Mouse (Mus musculus) kidney, adult 2 months (tissue): ENCODE data around the gene Pcsk6.

Source experiments
- CTCF ChIP-seq: fragments of 200-500 bp; conservative IDR thresholded peaks from 2 replicates; pipeline ENCODE4 v1.5.1; 2011; ENCODE audit warnings: low read depth, mild to moderate bottlenecking, control low read depth, low read length, moderate library complexity, mixed read lengths; ENCODE audit not compliant: insufficient read depth, insufficient read length
- POLR2A ChIP-seq: fragments of 200-500 bp; IDR thresholded peaks from one replicate; pipeline ENCODE4 v1.6.1; 2011; ENCODE audit warnings: low read depth, low read length, control low read depth

DNA sequence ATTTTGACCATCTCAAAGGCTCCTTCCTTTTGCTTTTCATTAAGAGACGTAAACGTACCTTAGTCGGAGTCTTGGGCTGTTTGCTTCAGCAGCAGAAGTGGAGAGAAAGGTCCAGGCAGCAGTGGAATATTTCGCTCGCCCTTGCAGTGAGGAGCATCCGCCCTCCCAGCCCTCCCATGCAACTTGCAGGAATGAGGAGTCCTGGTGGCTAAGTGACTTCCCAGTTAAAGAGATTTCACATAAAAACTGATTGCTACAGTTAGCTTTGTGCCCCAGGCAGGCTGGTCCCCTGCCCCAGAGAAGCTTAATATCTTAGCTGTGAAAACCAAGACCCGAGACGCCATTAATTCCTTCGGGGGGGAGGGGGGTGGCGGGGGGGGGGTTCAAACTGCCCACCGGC lies 116.4 kb downstream of the Pcsk6 start:
- TF ChIP-seq CTCF (no peak), POLR2A (no peak)
